Mouse (Mus musculus) hematopoietic stem cell, adult 5-6 weeks (primary cell): ENCODE data around the gene Tubg2. TPM values are rescaled to one million over a fixed set of nuclear protein-coding genes. Genes with fewer than 3 reads are reported as not detected.

Experiments used
- total RNA-seq: library from RNA; stranded (forward); fragments of 172-1452, 232-1000 nt; gene quantifications from 2 replicates; pipeline ENCODE4 v1.2.3, GENCODE M21; 2017

Tubg2 gene
- total RNA-seq, 1 experiment from 2014 or later, result not detected

Other genes starting within 250 kb of the Tubg2 start
- 108 and 135 TPM in 2 replicates for gene Stat3, start 216.4 kb upstream of the Tubg2 start, total RNA-seq
- 9.8 and 13.4 TPM in 2 replicates for gene Cavin1, start 185.0 kb upstream of the Tubg2 start, total RNA-seq
- gene Atp6v0a1, start 146.5 kb upstream of the Tubg2 start, total RNA-seq, result 7.5 and 32.6 TPM in 2 replicates
- 16.4 and 20.6 TPM in 2 replicates for gene Naglu, start 85.9 kb upstream of the Tubg2 start, total RNA-seq
- not detected in 2 replicates for gene Hsd17b1, start 77.5 kb upstream of the Tubg2 start, total RNA-seq
- gene Coasy, start 73.3 kb upstream of the Tubg2 start, total RNA-seq, result 20.0 and 21.7 TPM in 2 replicates
- gene Mlx, start 68.6 kb upstream of the Tubg2 start, total RNA-seq, result 36.5 and 57.0 TPM in 2 replicates
- 34.5 and 60.5 TPM in 2 replicates for gene Psmc3ip, start 60.5 kb upstream of the Tubg2 start, total RNA-seq
- gene Retreg3, start 36.0 kb upstream of the Tubg2 start, total RNA-seq, result 30.9 and 38.8 TPM in 2 replicates
- 30.0 and 47.4 TPM in 2 replicates for gene Tubg1, start 36.0 kb upstream of the Tubg2 start, total RNA-seq
- gene Cntnap1, start 14.6 kb downstream of the Tubg2 start, total RNA-seq, result 0.31 TPM in 1 of 2 replicates, not detected in the other
- gene Plekhh3, start 15.4 kb downstream of the Tubg2 start, total RNA-seq, result 0.50 TPM in 1 of 2 replicates, not detected in the other
- not detected in 2 replicates for gene Ccr10, start 19.5 kb downstream of the Tubg2 start, total RNA-seq
- 38.1 and 45.0 TPM in 2 replicates for gene Ezh1, start 70.6 kb downstream of the Tubg2 start, total RNA-seq
- gene Ramp2, start 90.1 kb downstream of the Tubg2 start, total RNA-seq, result 6.9 TPM in 1 of 2 replicates, not detected in the other
- 55.0 and 59.3 TPM in 2 replicates for gene Vps25, start 97.8 kb downstream of the Tubg2 start, total RNA-seq
- 0.63 TPM in 1 of 2 replicates, not detected in the other for gene Wnk4, start 104.7 kb downstream of the Tubg2 start, total RNA-seq
- 1.3 and 2.4 TPM in 2 replicates for gene Cntd1, start 123.1 kb downstream of the Tubg2 start, total RNA-seq
- gene Coa3, start 123.2 kb downstream of the Tubg2 start, total RNA-seq, result 24.6 and 33.0 TPM in 2 replicates
- gene Becn1, start 146.4 kb downstream of the Tubg2 start, total RNA-seq, result 139 and 177 TPM in 2 replicates
- gene Psme3, start 160.3 kb downstream of the Tubg2 start, total RNA-seq, result 101 and 128 TPM in 2 replicates
- 1.1 and 2.6 TPM in 2 replicates for gene Aoc2, start 169.2 kb downstream of the Tubg2 start, total RNA-seq
- 0.10 TPM in 1 of 2 replicates, not detected in the other for gene Aoc3, start 174.7 kb downstream of the Tubg2 start, total RNA-seq
- gene G6pc, start 211.7 kb downstream of the Tubg2 start, total RNA-seq, result not detected in 2 replicates